15 mouse cellular contexts compared by ENCODE assay signal in genomic region chr10:41880777-41881176, GRCm38 (mm10).
DNase-seq lines count a peak whose midpoint lies in the region; ATAC-seq lines count a peak whose summit lies in the region.
"Had no signal": no experiment of that assay in that cellular context is flagged by ENCODE, and none has a peak within 500 bp of the region (broad histone marks: within the 10 kb centered on the region; RNA-seq: fewer than 3 reads in every experiment).

No protein-coding gene starts in this region.

- peak; percentile 92 for ATAC-seq in inflammation-experienced regulatory T-cells, adult 6 months
- ATAC-seq: forebrain, embryonic 16.5 days; liver, embryonic 12.5 days; midbrain, embryonic 16.5 days had no signal

- DNase-seq in CD4-positive, CD25-positive, alpha-beta regulatory T cell, adult 2 months (ENCODE audit: low read depth, low spot score): peak; percentile 84
- peak; percentile 23 to 53 for DNase-seq in CD8-positive naive resting alpha-beta T cell, adult 2 months (ENCODE audit: low read depth in 2 of 2, low spot score in 2 of 2)
- DNase-seq in thymus, postnatal 14 days: peak; percentile 74
- DNase-seq in cerebellum, postnatal 4 days (ENCODE audit: low spot score in 2 of 2): no peak
- DNase-seq in cerebellum, postnatal 10 days: no peak
- DNase-seq in embryo, embryonic 11 days: no peak
- DNase-seq: adrenal gland, postnatal 25 days; cerebellum, adult 8-10 months; kidney, adult 9 months; kidney, postnatal 25 days; lung, adult 18-20 months had no signal

Comparison
In these comparisons a context has a peak if more than half of its experiments do, and no peak if none do; other contexts are left out.
1. DNase-seq: peak in CD4-positive, CD25-positive, alpha-beta regulatory T cell, adult 2 months (single experiment), CD8-positive naive resting alpha-beta T cell, adult 2 months (2 of 2) and thymus, postnatal 14 days (single experiment); none in cerebellum, postnatal 4 days (0 of 2), cerebellum, postnatal 10 days (0 of 2) and embryo, embryonic 11 days (single experiment).